Mouse (Mus musculus) neural tube, embryonic 15.5 days (tissue): Measurements from ENCODE around the gene Nckap1. TPM values are rescaled to one million over a fixed set of nuclear protein-coding genes. Genes with fewer than 3 reads are reported as not detected.
A peak's percentile ranks its signal among the peaks of the same experiment; 100 is the strongest.

ENCODE experiments used
- ATAC-seq: fragments of 200-750 bp; cut with Nextera tagmentation; 2 replicates; pipeline ENCODE4 v1.8.0; 2017; ENCODE audit warnings: mild to moderate bottlenecking, moderate TSS enrichment, moderate library complexity; ENCODE audit not compliant: low FRiP score
- H3K27ac ChIP-seq: fragments of 300-500 bp; sonication (generic); replicated peaks from 2 replicates; pipeline ENCODE4 v1.5.1; 2015; ENCODE audit warnings: mild to moderate bottlenecking, inconsistent platforms
- H3K27me3 ChIP-seq: fragments of 300-500 bp; sonication (generic); replicated peaks from 2 replicates; pipeline ENCODE4 v1.6.1; 2015; ENCODE audit warnings: inconsistent platforms
- H3K36me3 ChIP-seq: fragments of 300-500 bp; sonication (generic); 2 replicates; pipeline ENCODE4 v1.6.1; 2015; ENCODE audit warnings: inconsistent platforms
- H3K4me1 ChIP-seq: fragments of 300-500 bp; sonication (generic); 2 replicates; pipeline ENCODE4 v1.6.1; 2015; ENCODE audit warnings: inconsistent platforms
- H3K4me2 ChIP-seq: fragments of 300-500 bp; sonication (generic); 2 replicates; pipeline ENCODE4 v1.6.1; 2015; ENCODE audit warnings: inconsistent platforms, mild to moderate bottlenecking, moderate library complexity
- H3K4me3 ChIP-seq: fragments of 300-500 bp; sonication (generic); replicated peaks from 2 replicates; pipeline ENCODE4 v1.5.1; 2015; ENCODE audit warnings: mild to moderate bottlenecking, inconsistent platforms
- H3K9ac ChIP-seq: fragments of 300-500 bp; sonication (generic); replicated peaks from 2 replicates; pipeline ENCODE4 v1.6.1; 2015; ENCODE audit warnings: mild to moderate bottlenecking, inconsistent platforms
- H3K9me3 ChIP-seq: fragments of 300-500 bp; sonication (generic); replicated peaks from 2 replicates; pipeline ENCODE4 v1.6.1; 2016; ENCODE audit warnings: inconsistent platforms
- WGBS: fragments of 180-500 bp; shearing (Covaris S2); methylation state at CpG from one replicate; pipeline ENCODE4 v1.1.7; 2015; ENCODE audit warnings: mixed read lengths; 5-methylcytosine and 5-hydroxymethylcytosine counted together
- polyA plus RNA-seq: library from polyadenylated mRNA; unstranded; fragments of >200 nt; fragmentation: Nextera tagmentation; extraction: Ambion mirVana; gene quantifications from 2 replicates; pipeline ENCODE4 v1.2.1, GENCODE M21; 2015

The Nckap1 gene
- 86.3 and 97.5 TPM in 2 replicates for polyA plus RNA-seq

GRCm38 (mm10) chr2:80581043-80581711, at the start of gene Nckap1:
Nckap1 (minus strand) TSS chr2:80581380.
- WGBS = under 1% methylated on average over 59 of the region's 88 CpGs
- Histone ChIP-seq H3K4me3 (peak within 1 kb of the TSS; percentile 91), H3K9ac (peak within 1 kb of the TSS; percentile 98), H3K36me3 (no peaks in the 10 kb centered on the region), H3K27me3 (no peaks in the 10 kb centered on the region), H3K4me2 (peak within 1 kb of the TSS; percentile 57), H3K27ac (peak within 1 kb of the TSS; percentile 98), H3K4me1 (peaks cover 16% of the 10 kb centered on the region), H3K9me3 (no peaks in the 10 kb centered on the region)
- ATAC-seq = peak; percentile 94

GRCm38 (mm10) chr2:80624523-80624922, 43.3 kb upstream of the Nckap1 start:
- Histone ChIP-seq H3K4me2 (no peak overlapping the region), H3K4me3 (no peak overlapping the region), H3K4me1 (no peaks in the 10 kb centered on the region), H3K27me3 (no peaks in the 10 kb centered on the region), H3K9me3 (0 out of 2 replicates have a peak, but pooled peaks cover 3% of the 10 kb centered on the region), H3K36me3 (peaks cover 32% of the 10 kb centered on the region), H3K9ac (no peak overlapping the region), H3K27ac (no peak overlapping the region)
- WGBS = 94% methylated on average over 4 of the region's 4 CpGs
- no peak for ATAC-seq

- H3K36me3 ChIP-seq = peaks cover 27% of the 10 kb centered on the region
- no peaks in the 10 kb centered on the region for H3K27me3 ChIP-seq
- H3K9me3 ChIP-seq = 0 out of 2 replicates have a peak, but pooled peaks cover 3% of the 10 kb centered on the region
- no peak overlapping the region for H3K27ac ChIP-seq
- 88% methylated on average over 3 of the region's 3 CpGs for WGBS
- H3K4me3 ChIP-seq = no peak overlapping the region
- no peak overlapping the region for H3K9ac ChIP-seq
- peaks cover 14% of the 10 kb centered on the region for H3K4me1 ChIP-seq
- H3K4me2 ChIP-seq = no peak overlapping the region
- no peak for ATAC-seq
These were observed 40.7 kb upstream of the Nckap1 start for GRCm38 (mm10) chr2:80621921-80622320.

GRCm38 (mm10) chr2:80618991-80619390, 37.8 kb upstream of the Nckap1 start:
- ATAC-seq = no peak
- Histone ChIP-seq H3K4me2 (no peak overlapping the region), H3K4me1 (peaks cover 14% of the 10 kb centered on the region), H3K4me3 (no peak overlapping the region), H3K9me3 (no peaks in the 10 kb centered on the region), H3K36me3 (peaks cover 9% of the 10 kb centered on the region; the same call in 1 of the 2 replicates), H3K27me3 (no peaks in the 10 kb centered on the region), H3K27ac (no peak overlapping the region), H3K9ac (no peak overlapping the region)
- WGBS = 87% methylated on average over 3 of the region's 3 CpGs

- peak; percentile 99 for ATAC-seq
- H3K27me3 ChIP-seq = no peaks in the 10 kb centered on the region
- peak within 1 kb of the TSS; percentile 64 for H3K4me3 ChIP-seq
- no peaks in the 10 kb centered on the region for H3K9me3 ChIP-seq
- H3K4me1 ChIP-seq = peaks cover 14% of the 10 kb centered on the region
- H3K4me2 ChIP-seq = peak within 1 kb of the TSS; percentile 81
- WGBS = 2% methylated on average over 21 of the region's 21 CpGs
- H3K9ac ChIP-seq = peak within 1 kb of the TSS; percentile 63
- H3K36me3 ChIP-seq = no peaks in the 10 kb centered on the region
- peak within 1 kb of the TSS; percentile 83 for H3K27ac ChIP-seq
These were observed 35.9 kb upstream of the Nckap1 start, which contains the start of the genes Dusp19 and Nup35 for GRCm38 (mm10) chr2:80616854-80617737. Dusp19 (plus strand) TSS chr2:80617045. Nup35 (plus strand) TSS chr2:80617236.

GRCm38 (mm10) chr2:80612796-80613195, 31.6 kb upstream of the Nckap1 start:
- WGBS = 72% methylated on average over 2 of the region's 2 CpGs
- H3K9ac ChIP-seq = no peak overlapping the region
- no peak for ATAC-seq
- H3K27ac ChIP-seq = no peak overlapping the region
- H3K4me2 ChIP-seq = no peak overlapping the region
- no peak overlapping the region for H3K4me3 ChIP-seq
- H3K36me3 ChIP-seq = no peaks in the 10 kb centered on the region
- H3K9me3 ChIP-seq = no peaks in the 10 kb centered on the region
- peaks cover 4% of the 10 kb centered on the region for H3K4me1 ChIP-seq
- no peaks in the 10 kb centered on the region for H3K27me3 ChIP-seq

GRCm38 (mm10) chr2:80612286-80612685, 31.1 kb upstream of the Nckap1 start:
- Histone ChIP-seq H3K4me2 (no peak overlapping the region), H3K36me3 (no peaks in the 10 kb centered on the region), H3K4me3 (no peak overlapping the region), H3K4me1 (no peaks in the 10 kb centered on the region), H3K27me3 (no peaks in the 10 kb centered on the region), H3K9ac (no peak overlapping the region), H3K27ac (no peak overlapping the region), H3K9me3 (no peaks in the 10 kb centered on the region)
- no peak for ATAC-seq
- WGBS = 67% methylated on average over 1 of the region's 1 CpGs

GRCm38 (mm10) chr2:80603771-80604426, 22.7 kb upstream of the Nckap1 start:
- Histone ChIP-seq H3K27me3 (no peaks in the 10 kb centered on the region), H3K4me3 (no peak overlapping the region), H3K9me3 (no peaks in the 10 kb centered on the region), H3K4me2 (no peak overlapping the region), H3K4me1 (no peaks in the 10 kb centered on the region), H3K27ac (no peak overlapping the region), H3K36me3 (no peaks in the 10 kb centered on the region), H3K9ac (no peak overlapping the region)
- ATAC-seq = no peak
- WGBS = 80% methylated on average over 19 of the region's 19 CpGs

GRCm38 (mm10) chr2:80602756-80603155, 21.6 kb upstream of the Nckap1 start:
- no peaks in the 10 kb centered on the region for H3K36me3 ChIP-seq
- H3K4me3 ChIP-seq = no peak overlapping the region
- no peak overlapping the region for H3K27ac ChIP-seq
- H3K4me1 ChIP-seq = no peaks in the 10 kb centered on the region
- 94% methylated on average over 13 of the region's 13 CpGs for WGBS
- no peak for ATAC-seq
- no peak overlapping the region for H3K4me2 ChIP-seq
- no peak overlapping the region for H3K9ac ChIP-seq
- no peaks in the 10 kb centered on the region for H3K27me3 ChIP-seq
- no peaks in the 10 kb centered on the region for H3K9me3 ChIP-seq

GRCm38 (mm10) chr2:80600611-80601010, 19.4 kb upstream of the Nckap1 start:
- H3K4me2 ChIP-seq = no peak overlapping the region
- H3K4me3 ChIP-seq = no peak overlapping the region
- no peak overlapping the region for H3K9ac ChIP-seq
- H3K9me3 ChIP-seq = no peaks in the 10 kb centered on the region
- no peaks in the 10 kb centered on the region for H3K27me3 ChIP-seq
- H3K27ac ChIP-seq = no peak overlapping the region
- no peaks in the 10 kb centered on the region for H3K36me3 ChIP-seq
- no peak for ATAC-seq
- no peaks in the 10 kb centered on the region for H3K4me1 ChIP-seq

- no peak overlapping the region for H3K4me3 ChIP-seq
- no peaks in the 10 kb centered on the region for H3K4me1 ChIP-seq
- H3K27ac ChIP-seq = no peak overlapping the region
- H3K27me3 ChIP-seq = no peaks in the 10 kb centered on the region
- H3K36me3 ChIP-seq = no peaks in the 10 kb centered on the region
- ATAC-seq = no peak
- H3K9me3 ChIP-seq = no peaks in the 10 kb centered on the region
- no peak overlapping the region for H3K4me2 ChIP-seq
- whole genome bisulfite sequencing = 90% methylated on average over 3 of the region's 3 CpGs
- no peak overlapping the region for H3K9ac ChIP-seq
These were observed 18.7 kb upstream of the Nckap1 start for GRCm38 (mm10) chr2:80599850-80600249.
